Mouse (Mus musculus) erythroblast, embryonic 14.5 days (primary cell): ENCODE data around the gene Ubb. TPM values are rescaled to one million over a fixed set of nuclear protein-coding genes. Genes with fewer than 3 reads are reported as not detected.
A peak's percentile ranks its signal among the peaks of the same experiment; 100 is the strongest.

Experiments
- H3K27me3 ChIP-seq: 2 replicates; pipeline ENCODE4 v1.6.1; 2012; ENCODE audit warnings: inconsistent platforms; ENCODE audit not compliant: control insufficient read depth
- H3K36me3 ChIP-seq: 2 replicates; pipeline ENCODE4 v1.6.1; 2012; ENCODE audit warnings: mild to moderate bottlenecking, inconsistent platforms; ENCODE audit not compliant: control insufficient read depth
- H3K4me1 ChIP-seq: 2 replicates; pipeline ENCODE4 v1.6.1; 2012; ENCODE audit warnings: inconsistent platforms; ENCODE audit not compliant: control insufficient read depth
- H3K4me3 ChIP-seq: replicated peaks from 2 replicates; pipeline ENCODE3; 2012; ENCODE audit warnings: moderate library complexity, mild to moderate bottlenecking, inconsistent platforms
- H3K9me3 ChIP-seq: 2 replicates; pipeline ENCODE4 v1.6.1; 2012; ENCODE audit warnings: low read length, inconsistent platforms, mixed read lengths; ENCODE audit not compliant: control insufficient read depth
- GATA1 ChIP-seq: IDR thresholded peaks from 2 replicates; pipeline ENCODE4 v1.6.1; 2012; ENCODE audit warnings: low read length, inconsistent platforms, mixed read lengths
- TAL1 ChIP-seq: IDR thresholded peaks from 3 replicates; pipeline ENCODE4 v1.6.1; 2012; ENCODE audit warnings: low read length, inconsistent platforms, mixed read lengths
- polyA plus RNA-seq: library from polyadenylated mRNA; stranded (reverse); fragments of >175 nt; gene quantifications from 2 replicates; pipeline ENCODE4 v1.2.3, GENCODE M21; 2012

Gene Ubb
- polyA plus RNA-seq, 1 experiment, result 195 TPM

GRCm38 (mm10) chr11:62543991-62544390, 7.0 kb upstream of the Ubb start:
- no peak overlapping the region for H3K4me3 ChIP-seq
- no peaks in the 10 kb centered on the region for H3K36me3 ChIP-seq
- peaks cover 9% of the 10 kb centered on the region for H3K4me1 ChIP-seq
- no peak for TF ChIP-seq GATA1
- no peak for TF ChIP-seq TAL1
- peaks cover 32% of the 10 kb centered on the region for H3K27me3 ChIP-seq
- H3K9me3 ChIP-seq, result no peaks in the 10 kb centered on the region

GRCm38 (mm10) chr11:62549782-62550181, 1.2 kb upstream of the Ubb start:
- peaks cover 39% of the 10 kb centered on the region for H3K4me1 ChIP-seq
- no peak for TF ChIP-seq TAL1
- TF ChIP-seq GATA1, result no peak
- peaks cover 24% of the 10 kb centered on the region for H3K36me3 ChIP-seq
- H3K4me3 ChIP-seq, result peak overlapping the region; percentile 92
- H3K27me3 ChIP-seq, result no peaks in the 10 kb centered on the region
- H3K9me3 ChIP-seq, result no peaks in the 10 kb centered on the region

GRCm38 (mm10) chr11:62550227-62550685, 715 bp upstream of the Ubb start:
- peaks cover 44% of the 10 kb centered on the region for H3K4me1 ChIP-seq
- peak overlapping the region; percentile 92 for H3K4me3 ChIP-seq
- H3K9me3 ChIP-seq, result no peaks in the 10 kb centered on the region
- TF ChIP-seq TAL1, result no peak
- no peak for TF ChIP-seq GATA1
- no peaks in the 10 kb centered on the region for H3K27me3 ChIP-seq
- peaks cover 29% of the 10 kb centered on the region for H3K36me3 ChIP-seq

GRCm38 (mm10) chr11:62551226-62552119, 502 bp downstream of the Ubb start:
- Histone ChIP-seq H3K36me3 (peaks cover 39% of the 10 kb centered on the region), H3K27me3 (no peaks in the 10 kb centered on the region), H3K4me1 (peaks cover 50% of the 10 kb centered on the region), H3K4me3 (peak overlapping the region; percentile 92), H3K9me3 (no peaks in the 10 kb centered on the region)
- no peak for TF ChIP-seq TAL1
- TF ChIP-seq GATA1, result no peak

- no peak for TF ChIP-seq TAL1
- TF ChIP-seq GATA1, result no peak
- peaks cover 39% of the 10 kb centered on the region for H3K36me3 ChIP-seq
- no peaks in the 10 kb centered on the region for H3K27me3 ChIP-seq
- H3K9me3 ChIP-seq, result no peaks in the 10 kb centered on the region
- H3K4me3 ChIP-seq, result peak overlapping the region; percentile 66
- H3K4me1 ChIP-seq, result peaks cover 50% of the 10 kb centered on the region
Measured at GRCm38 (mm10) chr11:62553186-62553585, 2.2 kb downstream of the Ubb start.

GRCm38 (mm10) chr11:62553633-62554032, 2.7 kb downstream of the Ubb start:
- TF ChIP-seq TAL1, result no peak
- no peak for TF ChIP-seq GATA1
- Histone ChIP-seq H3K27me3 (no peaks in the 10 kb centered on the region), H3K4me3 (peak overlapping the region; percentile 66), H3K36me3 (peaks cover 39% of the 10 kb centered on the region), H3K4me1 (peaks cover 50% of the 10 kb centered on the region), H3K9me3 (no peaks in the 10 kb centered on the region)

GRCm38 (mm10) chr11:62554163-62554855, 3.3 kb downstream of the Ubb start:
- peaks cover 39% of the 10 kb centered on the region for H3K36me3 ChIP-seq
- TF ChIP-seq GATA1 (no peak), TAL1 (no peak)
- no peaks in the 10 kb centered on the region for H3K27me3 ChIP-seq
- H3K9me3 ChIP-seq, result no peaks in the 10 kb centered on the region
- peaks cover 44% of the 10 kb centered on the region for H3K4me1 ChIP-seq
- peak overlapping the region; percentile 66 for H3K4me3 ChIP-seq

- Histone ChIP-seq H3K36me3 (peaks cover 39% of the 10 kb centered on the region), H3K4me1 (peaks cover 37% of the 10 kb centered on the region), H3K4me3 (peak overlapping the region; percentile 66), H3K9me3 (no peaks in the 10 kb centered on the region), H3K27me3 (peaks cover 3% of the 10 kb centered on the region; the same call in 1 of the 2 replicates)
- TF ChIP-seq GATA1 (no peak), TAL1 (no peak)
Measured at GRCm38 (mm10) chr11:62554934-62555517, 4.1 kb downstream of the Ubb start.
